Mouse (Mus musculus): Measurements from ENCODE around the gene Jmjd1c.
A peak's percentile ranks its signal among the peaks of the same experiment; 100 is the strongest.

Gene Jmjd1c

DNA sequence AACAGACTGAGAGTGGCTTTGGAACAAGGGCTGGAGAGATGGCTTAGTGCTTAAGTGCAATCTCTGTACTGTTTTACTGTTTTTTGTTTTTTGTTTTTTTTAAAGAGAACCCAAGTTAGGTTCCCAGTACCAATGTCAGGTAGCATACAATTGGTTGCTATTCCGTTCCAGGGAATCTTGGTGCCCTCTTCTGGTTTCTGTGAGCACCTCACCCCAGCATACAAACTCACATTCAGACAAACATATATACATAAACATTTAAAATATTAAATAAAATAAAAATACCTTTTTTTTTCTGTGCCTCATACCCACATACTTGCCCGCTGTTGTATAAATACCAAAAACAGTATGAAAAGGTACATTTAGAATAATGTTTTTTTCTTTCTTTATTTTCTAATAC lies 38.4 kb downstream of the Jmjd1c start:
- no peak for DNase-seq

DNA sequence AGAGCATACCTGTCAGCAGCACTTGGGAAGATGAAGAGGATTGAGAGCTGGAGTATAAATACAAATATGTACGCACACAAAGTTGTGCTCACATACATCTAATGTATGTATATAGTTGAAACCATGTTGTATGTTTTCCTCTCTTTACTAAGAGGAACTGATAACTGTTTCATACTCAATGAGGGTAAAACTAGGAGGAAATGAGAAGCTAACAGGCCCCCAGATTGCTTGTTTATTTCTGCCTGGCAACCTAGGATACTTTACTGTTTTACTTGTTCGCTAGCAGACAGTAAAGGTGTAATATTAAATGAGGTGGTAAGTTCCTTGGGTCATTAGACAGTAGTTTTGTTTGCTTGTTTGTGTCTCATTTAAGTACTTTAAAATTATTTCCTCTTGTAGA lies 41.5 kb downstream of the Jmjd1c start:
- no peak for DNase-seq

DNA sequence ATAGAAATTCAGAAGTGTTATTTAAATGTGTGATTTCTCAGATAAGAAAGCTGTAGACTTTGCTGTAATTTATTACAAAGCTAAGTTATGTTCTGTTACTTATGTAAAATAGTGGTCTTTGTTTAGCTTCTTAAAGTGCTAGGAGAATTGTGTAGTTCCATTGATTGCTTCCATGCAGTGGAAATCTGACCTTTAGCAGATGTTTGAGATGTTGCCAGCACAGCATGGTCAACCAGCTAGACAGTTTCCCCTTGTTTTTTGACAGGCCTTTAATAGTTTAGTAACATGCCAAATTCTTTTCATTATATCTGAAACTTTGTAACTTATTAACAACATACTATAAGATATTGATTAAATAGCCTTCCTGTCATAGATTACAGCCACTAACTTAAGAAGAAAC lies 47.7 kb downstream of the Jmjd1c start:
- DNase-seq, result no peak

DNA sequence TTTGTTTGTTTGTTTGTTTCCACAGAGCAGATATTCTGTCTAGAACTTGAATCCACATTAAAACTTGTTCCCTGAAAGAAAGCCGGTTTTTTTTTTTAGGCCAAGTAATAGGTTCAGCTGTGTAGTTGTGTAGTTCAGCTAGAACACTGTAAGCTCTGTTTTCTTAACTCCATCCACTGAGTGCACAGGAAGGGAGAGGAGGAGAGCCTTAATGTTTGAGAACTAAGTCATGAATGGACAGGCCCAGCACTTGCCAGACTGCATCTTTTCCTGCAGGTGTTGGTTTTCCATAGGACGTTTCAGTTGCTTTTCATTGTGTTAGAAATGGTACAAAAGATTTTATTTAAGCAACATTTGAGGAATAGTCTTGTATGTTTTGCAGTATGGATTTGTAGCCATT lies 48.3 kb downstream of the Jmjd1c start:
- DNase-seq, result no peak

GRCm38 (mm10) chr10:67145623-67146022 lies 49.7 kb downstream of the Jmjd1c start:
- DNase-seq, result no peak

DNA sequence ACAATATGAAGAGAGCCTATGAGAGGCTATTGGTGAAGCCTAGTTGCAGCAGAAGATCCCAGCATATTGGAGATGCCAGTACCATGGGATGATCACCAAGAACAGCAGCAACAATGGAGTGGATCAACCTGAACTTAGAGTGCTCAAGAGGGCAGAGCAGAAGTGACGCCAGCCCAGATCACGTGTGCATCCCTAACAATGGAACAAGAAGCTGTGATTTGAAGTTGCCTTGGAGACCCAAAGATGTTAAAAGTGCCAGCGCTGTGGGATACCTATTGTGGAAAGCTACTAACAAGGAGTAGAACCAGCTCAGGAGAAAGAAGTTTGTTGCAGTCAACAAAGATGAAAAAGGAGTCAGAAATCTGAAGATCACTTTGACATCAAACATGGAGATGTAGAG lies 55.8 kb downstream of the Jmjd1c start:
- DNase-seq, result no peak

- DNase-seq, result no peak
Observed at GRCm38 (mm10) chr10:67154647-67155046, 58.7 kb downstream of the Jmjd1c start.

DNA sequence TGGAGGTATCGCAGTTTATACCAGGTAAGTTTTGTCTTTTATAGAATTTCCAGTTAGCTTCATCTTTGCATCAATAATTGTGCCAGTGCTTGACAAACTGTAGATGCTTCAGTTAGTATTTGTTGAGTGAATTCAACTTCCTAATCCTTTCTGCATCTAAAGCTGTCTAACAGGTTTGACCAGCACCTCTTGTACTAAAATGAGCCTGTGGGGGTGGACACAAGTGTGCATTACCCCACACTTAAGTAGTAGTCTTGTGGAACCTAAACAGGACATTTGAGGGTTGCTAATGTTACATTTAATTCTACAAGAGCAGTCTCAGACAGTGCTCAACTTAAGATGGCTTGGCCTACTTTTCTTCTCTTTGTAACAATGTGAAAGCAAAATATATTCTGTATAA lies 78.1 kb downstream of the Jmjd1c start:
- no peak for DNase-seq

DNA sequence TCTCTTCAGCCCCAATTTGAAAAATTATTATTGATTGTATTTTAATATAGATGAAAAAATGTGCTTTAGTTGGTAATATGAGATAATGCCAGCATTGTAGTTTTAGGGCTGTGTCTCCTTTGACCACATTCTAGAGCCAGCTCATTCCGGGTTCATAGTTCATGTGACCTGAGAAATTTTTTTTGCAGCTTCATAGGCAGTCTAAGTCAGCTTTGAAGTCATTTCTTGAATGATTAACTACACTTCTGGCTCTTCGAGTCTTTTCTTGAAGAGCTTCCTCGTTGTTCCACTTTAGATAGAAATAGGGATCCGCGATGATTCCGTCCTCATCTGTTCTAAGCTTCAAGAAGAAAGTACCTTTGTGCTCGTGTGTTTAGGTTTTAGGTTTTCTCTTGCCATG lies 80.1 kb downstream of the Jmjd1c start:
- no peak for DNase-seq

DNA sequence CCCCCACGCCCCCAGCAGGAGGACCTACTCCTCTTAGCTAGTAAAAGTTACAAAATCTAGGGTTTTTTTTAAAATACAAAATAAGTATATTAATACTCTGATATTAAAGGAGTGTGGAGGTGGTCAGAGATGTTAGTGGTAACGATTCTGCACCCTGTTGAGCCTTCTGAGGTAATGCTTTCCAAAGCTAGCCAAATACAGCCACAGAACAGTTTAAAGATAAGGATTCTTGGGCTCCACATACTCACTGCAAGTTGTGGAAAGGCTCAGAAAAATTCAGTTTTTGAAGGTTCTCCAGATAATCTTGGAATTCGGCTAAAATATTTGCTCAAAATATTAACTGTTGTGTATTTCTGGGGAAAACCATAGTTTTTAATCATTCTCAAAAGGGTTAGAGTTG lies 81.0 kb downstream of the Jmjd1c start:
- DNase-seq, result no peak

DNA sequence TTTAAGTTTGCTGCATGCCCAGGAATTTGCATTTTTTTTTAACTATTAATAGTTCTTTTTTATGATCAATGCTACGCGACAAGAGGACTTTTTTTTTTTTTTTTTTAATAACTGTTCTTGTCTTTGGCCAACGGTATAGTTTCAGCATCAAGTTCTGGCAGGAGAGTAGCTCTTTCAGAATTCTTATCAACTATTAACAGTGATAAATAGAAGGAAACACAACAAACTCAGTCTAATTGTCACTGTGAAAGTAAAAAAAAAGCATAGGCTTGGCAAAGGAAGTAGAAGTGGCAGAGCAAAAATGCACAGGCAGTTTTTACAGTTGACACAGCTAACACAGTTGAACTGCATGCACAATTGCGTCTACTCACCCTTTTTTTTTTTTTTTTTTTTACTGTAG lies 81.5 kb downstream of the Jmjd1c start:
- no peak for DNase-seq

GRCm38 (mm10) chr10:67180021-67180420 lies 84.1 kb downstream of the Jmjd1c start:
- DNase-seq, result no peak

DNA sequence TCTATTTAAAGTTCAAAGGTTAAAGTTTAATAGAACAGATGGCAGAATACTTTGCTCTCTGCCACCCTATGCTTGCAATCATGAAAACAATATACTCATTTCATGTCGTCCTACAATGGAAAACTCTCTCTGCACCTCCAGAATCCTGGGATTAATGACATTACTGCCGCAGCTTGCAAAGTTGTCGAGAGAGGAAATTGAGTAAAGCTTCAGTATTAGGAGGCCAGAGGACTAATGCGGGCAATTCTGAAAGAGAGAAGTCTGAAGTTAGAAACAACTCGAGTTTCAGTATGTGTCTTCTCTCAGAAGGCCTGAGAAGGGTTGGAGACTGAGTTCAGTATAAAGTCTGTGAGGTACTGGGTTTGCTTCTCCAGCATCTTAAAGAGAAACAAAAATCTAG lies 84.9 kb downstream of the Jmjd1c start:
- no peak for DNase-seq

DNA sequence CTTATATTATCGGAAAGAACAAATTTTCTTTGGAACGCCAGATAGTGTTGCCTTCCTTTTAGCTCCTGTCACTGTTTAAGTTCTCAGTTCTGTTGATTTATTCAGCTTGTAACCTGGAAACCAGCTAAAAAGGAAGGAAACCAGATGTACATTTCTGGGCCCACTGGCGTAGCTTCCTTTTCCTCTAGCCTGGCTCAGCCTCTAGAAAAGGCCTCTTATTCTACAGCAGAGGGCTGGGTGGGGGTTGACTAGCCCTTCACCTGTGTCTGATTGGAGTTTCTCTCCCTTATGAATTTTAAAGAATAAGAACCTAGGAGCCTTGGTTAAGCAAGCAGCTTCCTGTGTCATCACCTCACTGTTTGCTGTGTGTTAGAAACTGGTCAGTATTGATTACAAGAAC lies 86.7 kb downstream of the Jmjd1c start:
- no peak for DNase-seq

- DNase-seq, result no peak
Observed at GRCm38 (mm10) chr10:67183086-67183485, 87.2 kb downstream of the Jmjd1c start.

DNA sequence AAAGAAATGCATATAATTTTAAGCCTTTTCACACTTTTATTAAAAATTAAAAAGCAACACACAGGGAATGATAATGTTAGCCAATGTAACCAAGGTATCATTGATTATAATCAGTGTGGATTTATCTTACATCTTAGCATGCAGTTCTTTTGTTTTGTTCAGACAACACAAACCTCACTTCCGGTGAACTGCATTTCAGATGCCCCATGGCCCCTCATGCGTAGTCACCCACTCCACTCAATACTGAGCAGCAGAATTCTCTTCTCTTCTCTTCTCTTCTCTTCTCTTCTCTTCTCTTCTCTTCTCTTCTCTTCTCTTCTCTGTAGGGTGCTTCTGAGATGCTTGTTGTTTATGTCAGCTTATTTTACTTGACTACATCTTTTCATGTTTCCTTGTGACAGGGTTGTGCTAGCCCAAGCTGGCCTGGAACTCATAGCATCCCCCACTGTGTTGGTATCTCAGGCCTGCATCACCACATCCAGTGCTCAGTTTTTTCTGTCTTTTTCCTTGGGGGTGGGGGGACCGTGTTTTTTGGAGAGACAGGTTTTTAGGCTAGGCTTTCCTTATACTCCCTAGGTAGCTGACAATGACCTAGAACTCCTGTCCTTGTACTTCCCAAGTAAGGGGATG lies 88.6 kb downstream of the Jmjd1c start:
- no peak for DNase-seq

DNA sequence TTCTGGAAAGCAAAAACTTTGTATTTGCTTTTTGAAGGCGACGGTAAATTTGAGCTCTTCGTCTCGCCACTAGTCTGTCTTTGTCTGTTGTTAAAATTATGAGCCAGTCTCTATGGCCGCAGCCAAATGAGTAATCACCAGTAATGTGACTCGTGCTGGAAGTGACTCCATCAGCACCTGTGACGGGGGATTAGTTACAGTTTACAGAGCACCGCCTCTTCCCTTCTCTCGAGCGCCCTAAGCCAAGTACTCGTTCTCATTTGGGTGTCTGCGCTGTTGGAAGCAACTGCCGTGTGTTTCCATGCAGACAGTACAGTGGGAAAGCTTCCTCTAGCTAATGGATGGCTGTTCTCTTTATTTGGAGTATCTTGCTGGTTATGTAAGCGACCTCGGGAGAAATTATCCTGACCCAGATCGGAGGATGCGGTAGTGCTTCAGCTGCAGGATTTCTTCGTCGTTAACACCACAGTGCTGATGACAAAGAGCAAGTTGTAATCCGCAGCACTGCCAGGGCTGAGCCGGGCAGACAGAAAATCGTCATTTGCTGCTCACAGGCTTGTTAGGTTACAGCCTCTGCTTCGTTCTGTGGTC lies 89.7 kb downstream of the Jmjd1c start:
- peak; percentile 81 for DNase-seq

- no peak for DNase-seq
Observed at GRCm38 (mm10) chr10:67186489-67186888, 90.6 kb downstream of the Jmjd1c start.

GRCm38 (mm10) chr10:67187001-67187453 lies 91.1 kb downstream of the Jmjd1c start:
- no peak for DNase-seq

DNA sequence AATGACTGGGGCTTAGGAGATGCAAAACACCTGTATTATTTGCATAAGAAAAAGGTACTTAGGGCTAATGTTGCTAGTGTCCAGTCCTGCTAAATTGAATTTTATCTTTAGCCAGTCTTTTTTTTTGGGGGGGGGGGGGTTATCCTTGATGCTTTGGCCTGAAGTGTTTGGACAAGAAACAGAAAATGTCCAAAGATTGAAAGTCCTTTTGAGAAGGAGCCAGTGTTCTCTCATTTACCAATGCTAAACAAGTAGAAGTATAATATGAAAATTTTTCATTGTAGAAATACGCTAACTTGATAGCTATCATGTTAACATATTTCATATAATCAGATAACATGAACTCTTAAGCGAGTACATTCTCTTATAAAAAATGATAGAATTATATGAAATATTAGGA lies 92.0 kb downstream of the Jmjd1c start:
- DNase-seq, result no peak

GRCm38 (mm10) chr10:67189057-67189456 lies 93.1 kb downstream of the Jmjd1c start:
- no peak for DNase-seq

DNA sequence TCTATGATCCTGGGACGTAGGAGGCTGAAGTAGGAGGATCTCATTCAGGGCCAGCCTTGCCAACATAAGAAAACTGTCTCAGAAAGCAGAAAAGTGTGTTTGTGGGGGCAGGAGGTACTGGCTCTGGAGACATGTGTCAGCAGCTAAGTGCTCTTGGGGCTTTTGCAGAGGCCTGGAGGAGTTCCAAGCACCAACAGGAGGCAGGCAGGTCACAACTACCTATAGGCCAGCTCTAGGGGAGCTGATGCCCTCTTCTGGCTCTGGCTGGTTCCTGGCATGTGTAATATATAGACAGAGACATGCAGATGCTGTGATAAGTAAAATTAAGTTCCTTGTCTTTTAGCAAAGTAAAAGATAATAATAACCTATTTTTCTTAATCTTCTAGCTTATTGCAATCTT lies 94.3 kb downstream of the Jmjd1c start:
- DNase-seq, result no peak

- no peak for DNase-seq
Observed at GRCm38 (mm10) chr10:67192366-67192765, 96.4 kb downstream of the Jmjd1c start.

GRCm38 (mm10) chr10:67193003-67193652 lies 97.2 kb downstream of the Jmjd1c start:
- no peak for DNase-seq

- DNase-seq, result no peak
Observed at GRCm38 (mm10) chr10:67194046-67194445, 98.1 kb downstream of the Jmjd1c start.

All from kidney, adult 18-20 months (tissue).